Mouse (Mus musculus) retina, embryonic 14.5 days (tissue): Measurements from ENCODE around the gene Lcor.

ENCODE experiments used
- DNase-seq: peaks from one replicate; pipeline ENCODE4 v3.0.0-alpha.2; 2015; ENCODE audit warnings: low spot score

Gene Lcor

GRCm38 (mm10) chr19:41573700-41574099 lies 91.3 kb downstream of the Lcor start:
- no peak for DNase-seq

- DNase-seq: no peak
These were observed 95.1 kb downstream of the Lcor start for GRCm38 (mm10) chr19:41577576-41577975.

GRCm38 (mm10) chr19:41579311-41579920 lies 97.0 kb downstream of the Lcor start:
- no peak for DNase-seq

GRCm38 (mm10) chr19:41581706-41582420 lies 99.4 kb downstream of the Lcor start, which contains the start of gene Gm340:
TSS of gene Gm340 (plus strand) at chr19:41582370.
- no peak for DNase-seq

GRCm38 (mm10) chr19:41582918-41583514 lies 100.6 kb downstream of the Lcor start:
- no peak for DNase-seq

GRCm38 (mm10) chr19:41586752-41587151 lies 104.3 kb downstream of the Lcor start:
- no peak for DNase-seq

- peak; percentile 29 for DNase-seq
These were observed 105.2 kb downstream of the Lcor start for GRCm38 (mm10) chr19:41587431-41588222.

- no peak for DNase-seq
These were observed 106.6 kb downstream of the Lcor start for GRCm38 (mm10) chr19:41589026-41589425.

GRCm38 (mm10) chr19:41589681-41590080 lies 107.2 kb downstream of the Lcor start:
- peak; percentile 55 for DNase-seq

GRCm38 (mm10) chr19:41591808-41592207 lies 109.4 kb downstream of the Lcor start:
- DNase-seq: no peak

- DNase-seq: no peak
These were observed 114.9 kb downstream of the Lcor start for GRCm38 (mm10) chr19:41597170-41597894.

GRCm38 (mm10) chr19:41600647-41601046 lies 118.2 kb downstream of the Lcor start:
- no peak for DNase-seq

- no peak for DNase-seq
These were observed 124.0 kb downstream of the Lcor start for GRCm38 (mm10) chr19:41606208-41606987.

- no peak for DNase-seq
These were observed 129.2 kb downstream of the Lcor start for GRCm38 (mm10) chr19:41611683-41612082.
